ENCODE assay signal across 8 mouse cellular contexts in genomic region chr12:82489093-82489492, GRCm38 (mm10).
DNase-seq lines count a peak whose midpoint lies in the region; ATAC-seq lines count a peak whose summit lies in the region.

No protein-coding gene starts in this region.

- H3K27me3 ChIP-seq in embryonic facial prominence, embryonic 11.5 days (ENCODE audit: control insufficient read depth, insufficient read depth, low read length) = no peaks in the 10 kb centered on the region

- intact Hi-C loops in left cerebral cortex, postnatal 4 days (cut with DNase I) = no loop called here

- WGBS in embryonic facial prominence, embryonic 11.5 days = 57% methylated on average over 4 of the region's 4 CpGs

- no peak overlapping the region for H3K4me2 ChIP-seq in embryonic facial prominence, embryonic 11.5 days (ENCODE audit: low read depth, low read length)

- H3K9me3 ChIP-seq in embryonic facial prominence, embryonic 11.5 days (replicated peaks; ENCODE audit: control insufficient read depth, low read length) = no peaks in the 10 kb centered on the region

- no peaks in the 10 kb centered on the region for H3K36me3 ChIP-seq in embryonic facial prominence, embryonic 11.5 days (replicated peaks; ENCODE audit: control insufficient read depth, insufficient read depth, low read depth, low read length)

- H3K9ac ChIP-seq in embryonic facial prominence, embryonic 11.5 days (replicated peaks; ENCODE audit: low read length) = no peak overlapping the region

- DNase-seq in frontal cortex, postnatal 25 days (ENCODE audit: low spot score in 2 of 2) = no peak
- DNase-seq in right cerebral cortex, postnatal 14 days = peak; percentile 56
- no peak for DNase-seq in right cerebral cortex, adult 18-20 months
- peak; percentile 50 for DNase-seq in embryonic facial prominence, embryonic 11.5 days (ENCODE audit: low spot score)
- no peak for DNase-seq in ovary, adult 18-20 months (ENCODE audit: low spot score)
- DNase-seq in left cerebral cortex, postnatal 4 days = no peak

- peak; percentile 47; the same call in 1 of the 2 replicates for ATAC-seq in frontal cortex, adult (ENCODE audit: low TSS enrichment)
- no peak for ATAC-seq in embryonic facial prominence, embryonic 11.5 days (replicated peaks; ENCODE audit: insufficient number of reproducible peaks, low FRiP score, low TSS enrichment, low read depth)
- peak; percentile 51; the same call in 1 of the 2 replicates for ATAC-seq in megakaryocyte, adult 5-6 weeks (ENCODE audit: poor library complexity, severe bottlenecking)

- no peak overlapping the region for H3K27ac ChIP-seq in embryonic facial prominence, embryonic 11.5 days (replicated peaks; ENCODE audit: low read depth, low read length)

- H3K4me1 ChIP-seq in embryonic facial prominence, embryonic 11.5 days (ENCODE audit: control insufficient read depth, insufficient read depth, low read length) = no peaks in the 10 kb centered on the region

- H3K4me3 ChIP-seq in embryonic facial prominence, embryonic 11.5 days (ENCODE audit: low read depth, low read length) = no peak overlapping the region

Comparison
In these comparisons a context has a peak if more than half of its experiments do, and no peak if none do; other contexts are left out.
1. DNase-seq: peak in right cerebral cortex, postnatal 14 days (single experiment) and embryonic facial prominence, embryonic 11.5 days (single experiment); none in frontal cortex, postnatal 25 days (0 of 2), right cerebral cortex, adult 18-20 months (single experiment), ovary, adult 18-20 months (single experiment) and left cerebral cortex, postnatal 4 days (single experiment).